Mouse (Mus musculus): ENCODE results near the gene Armc7. TPM values are rescaled to one million over a fixed set of nuclear protein-coding genes. Genes with fewer than 3 reads are reported as not detected.

Armc7 gene
- polyA plus RNA-seq (2014; fragmentation: Nextera tagmentation; extraction: Ambion mirVana), result 8.1 and 8.7 TPM in 2 replicates

DNA sequence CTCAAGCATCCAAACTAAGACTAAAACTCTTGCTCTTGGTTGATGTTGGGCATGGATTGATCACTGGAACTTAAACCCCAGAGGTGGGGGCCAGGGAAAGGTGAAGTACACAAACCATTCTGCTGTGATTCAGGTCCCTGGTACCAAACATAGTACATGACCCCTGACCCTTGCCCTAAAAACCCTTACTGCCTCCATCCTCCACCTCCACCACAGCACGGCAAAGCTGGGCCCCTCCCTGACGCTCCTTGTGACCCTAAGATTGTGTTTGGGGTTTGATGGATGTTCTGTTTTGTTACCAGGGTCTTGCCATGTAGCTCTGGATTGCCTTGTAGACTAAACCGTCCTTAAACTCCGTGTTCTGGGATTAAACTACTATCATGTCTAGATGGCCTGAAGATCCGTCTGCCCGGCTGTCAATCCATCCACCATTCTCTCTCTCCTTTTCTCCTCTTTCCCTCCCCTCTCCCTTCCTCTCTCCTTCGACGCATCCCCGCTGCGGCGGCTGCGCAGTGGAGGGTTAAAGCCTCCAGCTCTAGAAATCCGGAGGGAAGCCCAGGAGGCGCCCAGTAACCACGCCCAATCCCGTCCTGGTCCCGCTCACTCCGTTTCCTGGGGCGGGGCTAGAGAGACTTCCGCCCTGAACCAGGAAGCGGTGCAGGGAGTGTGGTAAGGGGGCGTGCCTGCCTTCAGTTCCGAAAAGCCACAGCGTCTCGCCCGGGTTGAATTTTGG lies at the start of gene Armc7:
TSS of gene Armc7 (plus strand) at position 643 of the 733 bp plus-strand sequence.
- Histone ChIP-seq H3K4me3 (ENCODE audit: low read depth, low read length) (peak within 1 kb of the TSS; percentile 80), H3K27me3 (ENCODE audit: control insufficient read depth, insufficient read depth, low read length) (no peaks in the 10 kb centered on the region), H3K4me1 (ENCODE audit: control insufficient read depth, insufficient read depth, low read length) (peaks cover 6% of the 10 kb centered on the region), H3K27ac (replicated peaks; ENCODE audit: low read depth, low read length) (peak within 1 kb of the TSS; percentile 56), H3K4me2 (ENCODE audit: low read depth, low read length) (peak within 1 kb of the TSS; percentile 93), H3K36me3 (replicated peaks; ENCODE audit: control insufficient read depth, insufficient read depth, low read depth, low read length) (no peaks in the 10 kb centered on the region), H3K9ac (replicated peaks; ENCODE audit: low read length) (peak within 1 kb of the TSS; percentile 74), H3K9me3 (replicated peaks; ENCODE audit: control insufficient read depth, low read length) (no peaks in the 10 kb centered on the region)
- ATAC-seq (replicated peaks; ENCODE audit: insufficient number of reproducible peaks, low FRiP score, low TSS enrichment, low read depth) (peak; percentile 94), DNase-seq (ENCODE audit: low spot score) (peak; percentile 98)
- WGBS, result under 1% methylated on average over 26 of the region's 26 CpGs

DNA sequence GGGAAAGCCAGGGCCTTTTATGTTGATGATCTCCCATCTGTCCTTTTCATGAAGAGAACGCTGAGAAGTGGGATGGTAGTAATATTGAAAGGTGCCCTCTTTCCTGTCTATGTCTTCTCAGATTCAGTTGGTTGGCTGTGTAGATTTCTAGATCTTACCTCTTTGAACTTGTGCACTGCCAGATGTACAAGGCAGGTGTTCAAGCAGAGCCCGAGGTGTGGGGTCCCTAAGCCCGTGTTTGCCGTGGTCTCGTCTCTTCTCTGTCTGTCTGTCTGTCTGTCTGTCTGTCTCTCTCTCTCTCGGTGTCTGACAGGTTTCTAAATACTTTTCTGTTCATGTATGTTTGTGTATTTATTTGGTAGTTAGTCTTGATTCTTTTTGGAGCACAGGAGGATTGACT lies 49.8 kb upstream of the Armc7 start:
- peaks cover 3% of the 10 kb centered on the region; the same call in 1 of the 2 replicates for H3K4me1 ChIP-seq (ENCODE audit: control insufficient read depth, insufficient read depth, low read length)
- no peaks in the 10 kb centered on the region for H3K9me3 ChIP-seq (replicated peaks; ENCODE audit: control insufficient read depth, low read length)
- ATAC-seq (replicated peaks; ENCODE audit: insufficient number of reproducible peaks, low FRiP score, low TSS enrichment, low read depth) (no peak), DNase-seq (ENCODE audit: low spot score) (no peak)
- H3K27ac ChIP-seq (replicated peaks; ENCODE audit: low read depth, low read length), result no peak overlapping the region
- 94% methylated on average over 6 of the region's 6 CpGs for WGBS
- peaks cover 5% of the 10 kb centered on the region for H3K36me3 ChIP-seq (replicated peaks; ENCODE audit: control insufficient read depth, insufficient read depth, low read depth, low read length)
- no peak overlapping the region for H3K4me2 ChIP-seq (ENCODE audit: low read depth, low read length)
- no peak overlapping the region for H3K4me3 ChIP-seq (ENCODE audit: low read depth, low read length)
- H3K27me3 ChIP-seq (ENCODE audit: control insufficient read depth, insufficient read depth, low read length), result no peaks in the 10 kb centered on the region
- no peak overlapping the region for H3K9ac ChIP-seq (replicated peaks; ENCODE audit: low read length)

DNA sequence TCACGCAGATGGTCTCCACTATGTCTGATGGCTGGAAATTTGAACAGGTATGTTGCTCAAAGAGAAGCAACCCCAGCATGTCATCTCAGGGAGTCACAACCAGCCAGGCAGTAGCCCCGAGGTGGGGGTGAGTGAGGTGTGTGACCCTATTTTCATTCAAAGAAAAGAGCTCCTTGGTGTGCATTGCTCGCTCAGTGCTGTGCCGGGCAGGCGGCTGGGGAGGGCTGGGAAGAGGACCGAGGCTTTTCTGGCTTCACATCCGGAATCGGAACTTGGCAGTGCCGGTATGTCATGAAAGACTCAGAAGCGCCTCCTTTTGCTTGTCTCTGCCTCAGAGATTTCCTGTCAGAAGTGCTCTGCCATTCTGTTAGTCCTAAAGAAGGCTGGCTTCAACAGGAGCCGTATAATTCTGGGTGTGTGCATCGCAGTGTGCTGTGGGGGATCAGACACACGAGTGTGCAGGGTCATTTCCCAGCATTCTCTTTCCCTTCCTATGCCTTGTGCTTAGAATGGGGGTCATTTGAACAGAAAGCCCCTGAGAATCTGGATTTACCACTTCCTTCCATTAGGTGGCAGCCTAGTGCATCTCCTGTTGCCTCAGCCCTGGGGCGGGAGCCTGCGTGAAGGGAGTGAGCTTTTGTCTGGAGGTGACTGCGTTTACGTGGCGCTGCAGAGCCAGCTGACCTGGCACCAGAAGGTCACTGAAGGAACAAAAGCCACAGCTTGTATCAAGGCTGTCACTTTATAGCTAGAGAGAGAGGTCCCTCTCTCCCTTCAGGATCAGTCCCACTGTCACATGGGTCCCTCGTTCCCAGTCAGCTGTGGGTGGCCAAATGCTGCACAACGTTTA lies 47.8 kb upstream of the Armc7 start:
- ATAC-seq (replicated peaks; ENCODE audit: insufficient number of reproducible peaks, low FRiP score, low TSS enrichment, low read depth) (peak; percentile 45; the same call in 1 of the 2 replicates), DNase-seq (ENCODE audit: low spot score) (peak; percentile 91)
- no peak overlapping the region for H3K4me2 ChIP-seq (ENCODE audit: low read depth, low read length)
- no peak overlapping the region for H3K4me3 ChIP-seq (ENCODE audit: low read depth, low read length)
- no peaks in the 10 kb centered on the region for H3K9me3 ChIP-seq (replicated peaks; ENCODE audit: control insufficient read depth, low read length)
- no peak overlapping the region for H3K27ac ChIP-seq (replicated peaks; ENCODE audit: low read depth, low read length)
- no peaks in the 10 kb centered on the region for H3K4me1 ChIP-seq (ENCODE audit: control insufficient read depth, insufficient read depth, low read length)
- peak overlapping the region; percentile 15; the same call in 1 of the 2 replicates for H3K9ac ChIP-seq (replicated peaks; ENCODE audit: low read length)
- 32% methylated on average over 20 of the region's 20 CpGs for WGBS
- peaks cover 9% of the 10 kb centered on the region for H3K36me3 ChIP-seq (replicated peaks; ENCODE audit: control insufficient read depth, insufficient read depth, low read depth, low read length)
- no peaks in the 10 kb centered on the region for H3K27me3 ChIP-seq (ENCODE audit: control insufficient read depth, insufficient read depth, low read length)

DNA sequence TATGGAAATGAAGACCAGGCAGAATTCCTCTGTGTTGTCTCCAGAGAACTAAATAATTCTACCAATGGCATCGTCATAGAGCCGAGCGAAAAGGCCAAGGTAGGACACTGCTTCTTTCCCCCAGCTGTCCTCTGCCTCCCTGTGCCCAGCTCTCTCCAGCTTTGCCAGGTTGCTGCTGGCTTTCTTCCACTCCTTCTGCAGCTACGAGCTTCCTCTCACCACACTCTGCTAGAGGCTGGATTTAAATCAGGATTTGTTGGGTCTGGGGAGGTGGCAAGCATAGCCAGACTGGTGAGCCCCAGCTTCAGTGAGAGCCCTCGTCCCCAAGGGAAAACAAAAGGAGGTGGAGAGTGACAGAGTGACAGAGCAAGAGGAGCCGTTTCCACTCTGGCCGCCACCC lies 46.2 kb upstream of the Armc7 start:
- H3K27me3 ChIP-seq (ENCODE audit: control insufficient read depth, insufficient read depth, low read length), result no peaks in the 10 kb centered on the region
- no peaks in the 10 kb centered on the region for H3K9me3 ChIP-seq (replicated peaks; ENCODE audit: control insufficient read depth, low read length)
- no peak overlapping the region for H3K4me3 ChIP-seq (ENCODE audit: low read depth, low read length)
- ATAC-seq (replicated peaks; ENCODE audit: insufficient number of reproducible peaks, low FRiP score, low TSS enrichment, low read depth), result no peak
- H3K4me1 ChIP-seq (ENCODE audit: control insufficient read depth, insufficient read depth, low read length), result no peaks in the 10 kb centered on the region
- H3K36me3 ChIP-seq (replicated peaks; ENCODE audit: control insufficient read depth, insufficient read depth, low read depth, low read length), result peaks cover 9% of the 10 kb centered on the region
- 80% methylated on average over 7 of the region's 7 CpGs for WGBS
- no peak overlapping the region for H3K9ac ChIP-seq (replicated peaks; ENCODE audit: low read length)
- H3K27ac ChIP-seq (replicated peaks; ENCODE audit: low read depth, low read length), result no peak overlapping the region
- H3K4me2 ChIP-seq (ENCODE audit: low read depth, low read length), result no peak overlapping the region
- DNase-seq (ENCODE audit: low spot score), result no peak

DNA sequence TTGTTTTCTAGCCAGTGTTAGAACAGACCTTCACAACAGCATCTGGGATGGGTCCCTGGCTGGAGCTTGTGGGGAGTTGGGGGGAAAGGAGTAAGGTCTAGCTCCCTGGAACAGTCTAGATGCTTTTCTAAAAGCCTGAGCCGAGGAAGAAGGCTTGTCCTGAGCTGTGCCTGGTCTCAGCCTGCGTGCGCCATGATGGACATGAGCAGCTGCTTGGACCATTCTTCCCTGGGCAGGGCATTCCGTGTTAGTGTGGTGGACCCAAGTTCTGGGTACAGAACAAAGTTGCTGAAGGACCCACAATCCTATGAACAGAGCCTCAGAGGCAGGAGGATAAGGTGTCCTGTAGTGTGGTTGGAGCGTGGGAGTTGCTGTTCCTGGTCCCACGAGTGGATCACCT lies 44.9 kb upstream of the Armc7 start:
- H3K4me3 ChIP-seq (ENCODE audit: low read depth, low read length), result no peak overlapping the region
- DNase-seq (ENCODE audit: low spot score), result no peak
- H3K27me3 ChIP-seq (ENCODE audit: control insufficient read depth, insufficient read depth, low read length), result no peaks in the 10 kb centered on the region
- H3K36me3 ChIP-seq (replicated peaks; ENCODE audit: control insufficient read depth, insufficient read depth, low read depth, low read length), result peaks cover 9% of the 10 kb centered on the region
- 91% methylated on average over 6 of the region's 6 CpGs for WGBS
- H3K4me2 ChIP-seq (ENCODE audit: low read depth, low read length), result no peak overlapping the region
- no peak for ATAC-seq (replicated peaks; ENCODE audit: insufficient number of reproducible peaks, low FRiP score, low TSS enrichment, low read depth)
- 0 out of 2 replicates have a peak, but pooled peaks cover 1% of the 10 kb centered on the region for H3K4me1 ChIP-seq (ENCODE audit: control insufficient read depth, insufficient read depth, low read length)
- H3K9me3 ChIP-seq (replicated peaks; ENCODE audit: control insufficient read depth, low read length), result no peaks in the 10 kb centered on the region
- H3K9ac ChIP-seq (replicated peaks; ENCODE audit: low read length), result no peak overlapping the region
- no peak overlapping the region for H3K27ac ChIP-seq (replicated peaks; ENCODE audit: low read depth, low read length)

DNA sequence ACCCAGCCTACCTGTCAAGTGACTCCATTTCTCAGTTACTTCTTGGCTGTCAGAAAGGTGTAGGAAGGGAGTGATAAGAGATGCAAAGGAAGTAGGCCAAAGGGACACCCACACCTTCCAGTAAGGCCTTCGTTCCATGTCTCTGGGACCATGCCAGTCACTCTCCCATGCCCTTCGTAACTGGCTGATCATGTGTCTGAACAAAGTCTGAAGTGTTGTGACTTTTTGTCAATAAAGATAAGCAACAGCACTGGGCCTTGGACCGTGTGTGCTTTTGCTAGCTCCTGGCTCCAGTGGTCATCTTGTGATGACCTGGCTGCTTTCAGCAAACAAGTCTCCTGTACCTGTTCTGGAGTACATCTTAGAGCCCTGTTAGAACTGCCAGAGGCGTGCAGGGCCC lies 42.7 kb upstream of the Armc7 start:
- 77% methylated on average over 4 of the region's 4 CpGs for WGBS
- DNase-seq (ENCODE audit: low spot score), result no peak
- Histone ChIP-seq H3K4me3 (ENCODE audit: low read depth, low read length) (no peak overlapping the region), H3K9me3 (replicated peaks; ENCODE audit: control insufficient read depth, low read length) (no peaks in the 10 kb centered on the region), H3K9ac (replicated peaks; ENCODE audit: low read length) (no peak overlapping the region), H3K36me3 (replicated peaks; ENCODE audit: control insufficient read depth, insufficient read depth, low read depth, low read length) (peaks cover 9% of the 10 kb centered on the region), H3K4me1 (ENCODE audit: control insufficient read depth, insufficient read depth, low read length) (0 out of 2 replicates have a peak, but pooled peaks cover 4% of the 10 kb centered on the region), H3K4me2 (ENCODE audit: low read depth, low read length) (no peak overlapping the region), H3K27me3 (ENCODE audit: control insufficient read depth, insufficient read depth, low read length) (no peaks in the 10 kb centered on the region), H3K27ac (replicated peaks; ENCODE audit: low read depth, low read length) (no peak overlapping the region)
- ATAC-seq (replicated peaks; ENCODE audit: insufficient number of reproducible peaks, low FRiP score, low TSS enrichment, low read depth), result no peak

DNA sequence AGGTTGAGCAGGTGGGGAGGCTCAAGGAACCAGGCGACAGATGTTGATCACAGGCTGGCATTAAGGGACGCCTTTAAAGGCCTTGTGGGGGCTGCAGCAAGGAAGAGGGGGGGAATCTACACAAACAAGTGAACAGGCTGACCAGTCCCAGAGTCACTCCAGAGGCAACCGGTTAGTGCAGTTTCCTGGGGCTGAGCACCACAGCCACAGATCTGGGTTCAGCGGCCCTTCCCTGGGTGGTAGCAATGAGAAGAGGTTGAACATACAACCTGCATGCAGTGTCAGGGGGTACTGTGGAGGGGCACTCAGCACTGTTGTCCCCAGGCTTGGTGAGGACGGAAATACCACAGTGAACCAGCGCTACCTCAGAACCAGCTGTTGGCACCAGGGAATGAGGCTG lies 42.1 kb upstream of the Armc7 start:
- no peaks in the 10 kb centered on the region for H3K9me3 ChIP-seq (replicated peaks; ENCODE audit: control insufficient read depth, low read length)
- no peak overlapping the region for H3K27ac ChIP-seq (replicated peaks; ENCODE audit: low read depth, low read length)
- WGBS, result 82% methylated on average over 6 of the region's 6 CpGs
- H3K4me2 ChIP-seq (ENCODE audit: low read depth, low read length), result no peak overlapping the region
- peaks cover 9% of the 10 kb centered on the region for H3K36me3 ChIP-seq (replicated peaks; ENCODE audit: control insufficient read depth, insufficient read depth, low read depth, low read length)
- no peak overlapping the region for H3K4me3 ChIP-seq (ENCODE audit: low read depth, low read length)
- no peak for DNase-seq (ENCODE audit: low spot score)
- H3K4me1 ChIP-seq (ENCODE audit: control insufficient read depth, insufficient read depth, low read length), result 0 out of 2 replicates have a peak, but pooled peaks cover 4% of the 10 kb centered on the region
- no peaks in the 10 kb centered on the region for H3K27me3 ChIP-seq (ENCODE audit: control insufficient read depth, insufficient read depth, low read length)
- no peak overlapping the region for H3K9ac ChIP-seq (replicated peaks; ENCODE audit: low read length)
- no peak for ATAC-seq (replicated peaks; ENCODE audit: insufficient number of reproducible peaks, low FRiP score, low TSS enrichment, low read depth)

Measured in embryonic facial prominence, embryonic 11.5 days (tissue).